Mouse (Mus musculus) embryonic fibroblast, embryonic 13.5 days (primary cell): ENCODE data around the gene Scarf2.

Experiments used
- CTCF ChIP-seq: IDR thresholded peaks from 2 replicates; pipeline ENCODE4 v1.5.1; 2011; ENCODE audit warnings: mild to moderate bottlenecking, control low read depth, low read length, moderate library complexity, borderline replicate concordance; ENCODE audit not compliant: insufficient read depth
- POLR2A ChIP-seq: IDR thresholded peaks from 2 replicates; pipeline ENCODE4 v1.6.1; 2011; ENCODE audit warnings: low read depth, mild to moderate bottlenecking, control low read depth, low read length, moderate library complexity

DNA sequence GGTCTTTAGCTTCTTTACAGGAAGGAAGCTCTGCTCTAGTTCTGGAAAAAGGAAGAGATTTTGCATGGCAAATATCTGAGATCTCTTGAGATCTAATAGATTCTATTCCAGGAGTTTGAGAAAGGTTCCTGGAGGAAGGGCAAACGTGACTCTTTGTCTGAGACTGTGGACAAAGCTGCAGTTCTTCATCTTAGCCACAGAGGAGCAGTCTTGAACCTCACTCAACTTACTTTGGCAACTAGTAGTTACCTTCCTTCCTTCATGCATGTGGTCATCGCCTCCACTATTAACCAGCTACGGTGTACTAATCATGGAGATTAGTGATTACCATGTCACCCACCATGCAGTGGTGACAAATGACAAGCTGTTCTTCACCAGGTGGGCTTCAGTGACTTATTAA, 11.7 kb upstream of the Scarf2 start:
- TF ChIP-seq CTCF (no peak), POLR2A (no peak)
